Mouse (Mus musculus): ENCODE measurements around the gene Tuba3b. TPM values are rescaled to one million over a fixed set of nuclear protein-coding genes. Genes with fewer than 3 reads are reported as not detected.

Gene Tuba3b
- polyA plus RNA-seq, 1 experiment from 2014 or later, result not detected

DNA sequence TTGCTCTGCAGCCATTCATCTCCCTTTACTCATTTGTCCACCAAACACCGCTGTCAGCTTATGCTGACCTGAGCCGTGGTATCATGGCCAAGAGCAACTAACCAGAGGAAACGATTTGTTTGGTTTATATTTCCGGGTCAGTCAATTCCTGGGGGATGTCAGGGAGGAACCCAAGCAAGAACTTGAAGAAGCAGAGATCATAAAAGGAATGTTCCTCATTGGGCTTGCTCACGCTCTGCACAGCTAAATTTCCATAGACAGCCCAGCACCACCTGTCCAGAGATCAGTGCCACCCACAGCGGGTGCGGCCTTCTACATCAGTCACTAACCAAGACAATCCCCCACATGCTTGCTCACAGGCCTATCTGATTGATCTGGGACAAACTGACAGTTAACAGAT, 1.3 kb upstream of the Tuba3b start, which contains the start of gene Lmntd1:
Gene Lmntd1, minus strand, starts transcription at position 101 of the 400 bp plus-strand sequence.
- Histone ChIP-seq H3K4me1 (no peaks in the 10 kb centered on the region), H3K27me3 (ENCODE audit: low read depth, poor library complexity, severe bottlenecking) (no peaks in the 10 kb centered on the region), H3K36me3 (no peaks in the 10 kb centered on the region), H3K27ac (replicated peaks) (no peak within 1 kb of the TSS), H3K4me3 (no peak within 1 kb of the TSS), H3K9me3 (replicated peaks) (no peaks in the 10 kb centered on the region)
- no peak for DNase-seq (ENCODE audit: low spot score)
- 89% methylated on average over 7 of the region's 7 CpGs for WGBS

DNA sequence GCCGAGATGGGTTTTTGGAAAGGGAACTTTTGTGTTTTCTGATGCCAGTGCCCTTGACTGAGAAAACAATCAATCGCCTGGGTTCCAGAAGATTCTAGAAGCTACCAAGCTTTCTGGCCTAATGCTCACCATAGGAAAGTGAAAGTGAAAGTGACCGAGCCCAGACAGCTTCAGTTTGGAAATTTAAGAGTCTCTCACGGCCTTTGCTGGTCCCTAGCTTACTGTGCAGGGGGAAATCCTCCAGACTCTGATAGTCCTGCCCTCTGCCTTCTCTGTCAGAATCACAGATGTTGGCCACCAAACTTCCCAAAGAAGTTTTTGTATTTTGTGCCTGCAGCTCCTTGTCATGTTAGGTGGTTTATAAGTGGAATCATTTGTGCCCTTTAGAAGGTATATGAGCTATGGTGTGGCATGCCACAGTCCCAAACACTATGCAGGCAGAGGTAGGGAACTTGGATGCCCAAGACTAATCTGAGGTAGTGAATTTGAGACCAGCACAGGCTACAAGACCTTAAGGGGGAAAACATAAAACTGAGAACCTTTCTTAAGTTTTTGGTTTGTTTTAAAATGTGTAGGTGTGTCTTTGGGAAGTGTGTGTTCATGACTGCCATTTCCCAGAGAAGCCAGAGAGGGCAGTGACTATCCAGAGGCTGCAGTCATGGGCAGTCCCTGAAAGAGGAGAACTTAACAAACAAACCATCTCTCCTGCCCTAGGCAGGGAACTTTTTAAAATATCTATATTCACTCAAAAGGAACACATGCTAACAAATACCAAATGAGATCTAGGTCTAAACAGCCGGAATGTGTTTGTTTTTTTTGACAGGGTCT, 1.1 kb downstream of the Tuba3b start:
- WGBS, result 90% methylated on average over 5 of the region's 5 CpGs
- no peak for DNase-seq (ENCODE audit: low spot score)
- no peaks in the 10 kb centered on the region for H3K4me1 ChIP-seq
- no peak overlapping the region for H3K27ac ChIP-seq (replicated peaks)
- H3K36me3 ChIP-seq, result no peaks in the 10 kb centered on the region
- no peaks in the 10 kb centered on the region for H3K9me3 ChIP-seq (replicated peaks)
- no peak overlapping the region for H3K4me3 ChIP-seq
- H3K27me3 ChIP-seq (ENCODE audit: low read depth, poor library complexity, severe bottlenecking), result no peaks in the 10 kb centered on the region

DNA sequence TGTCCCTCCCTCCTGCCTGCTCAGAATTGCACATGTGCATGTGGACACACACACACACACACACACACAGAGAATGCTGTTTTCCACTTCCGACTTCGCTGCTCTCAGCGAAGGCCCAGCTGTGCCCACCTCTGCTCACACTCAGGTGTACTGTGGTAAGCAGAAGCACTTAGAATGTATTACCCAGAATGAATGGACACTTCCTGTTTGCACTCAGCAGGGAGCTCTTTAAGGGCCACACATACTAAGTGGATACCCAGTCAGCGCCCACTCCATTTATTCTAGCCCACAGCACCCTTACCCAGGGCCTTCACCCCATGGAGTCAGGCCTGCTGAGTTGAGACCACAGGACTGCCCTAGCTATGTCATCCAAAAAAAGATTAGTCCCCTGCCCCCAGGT, 7.6 kb downstream of the Tuba3b start:
- Histone ChIP-seq H3K36me3 (no peaks in the 10 kb centered on the region), H3K9me3 (replicated peaks) (no peaks in the 10 kb centered on the region), H3K27me3 (ENCODE audit: low read depth, poor library complexity, severe bottlenecking) (no peaks in the 10 kb centered on the region), H3K27ac (replicated peaks) (no peak overlapping the region), H3K4me3 (no peak overlapping the region), H3K4me1 (no peaks in the 10 kb centered on the region)
- no peak for DNase-seq (ENCODE audit: low spot score)
- WGBS, result 92% methylated on average over 4 of the region's 4 CpGs

DNA sequence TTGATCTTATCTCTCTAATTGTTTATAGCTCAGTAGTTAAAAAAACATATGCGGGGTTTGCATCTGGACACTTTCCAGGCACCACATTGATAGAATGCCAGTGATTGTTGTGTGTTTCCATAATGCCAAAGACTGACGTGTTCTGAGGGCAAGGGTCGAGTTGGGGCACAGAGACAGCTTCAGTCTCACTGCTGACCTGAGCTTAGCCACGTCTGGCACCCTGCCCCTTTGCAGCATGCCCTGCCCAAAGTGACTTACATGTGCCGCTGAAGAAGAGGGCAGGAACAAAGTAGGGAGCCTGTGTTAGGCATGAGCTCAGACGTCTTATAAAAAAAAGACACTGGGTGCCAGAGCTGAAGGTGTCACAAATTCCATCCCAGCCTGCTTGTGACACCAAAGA, 14.7 kb downstream of the Tuba3b start:
- Histone ChIP-seq H3K4me3 (no peak overlapping the region), H3K27ac (replicated peaks) (no peak overlapping the region), H3K4me1 (no peaks in the 10 kb centered on the region; the same call in 1 of the 2 replicates), H3K36me3 (no peaks in the 10 kb centered on the region), H3K9me3 (replicated peaks) (0 out of 2 replicates have a peak, but pooled peaks cover 3% of the 10 kb centered on the region), H3K27me3 (ENCODE audit: low read depth, poor library complexity, severe bottlenecking) (no peaks in the 10 kb centered on the region)
- 76% methylated on average over 6 of the region's 6 CpGs for WGBS
- no peak for DNase-seq (ENCODE audit: low spot score)

GRCm38 (mm10) chr6:145634454-145634853, 18.9 kb downstream of the Tuba3b start:
- H3K9me3 ChIP-seq (replicated peaks), result peaks cover 3% of the 10 kb centered on the region; the same call in 1 of the 2 replicates
- H3K4me1 ChIP-seq, result no peaks in the 10 kb centered on the region; the same call in 1 of the 2 replicates
- H3K36me3 ChIP-seq, result no peaks in the 10 kb centered on the region
- no peak for DNase-seq (ENCODE audit: low spot score)
- H3K27ac ChIP-seq (replicated peaks), result no peak overlapping the region
- WGBS, result 88% methylated on average over 2 of the region's 2 CpGs
- H3K4me3 ChIP-seq, result no peak overlapping the region
- H3K27me3 ChIP-seq (ENCODE audit: low read depth, poor library complexity, severe bottlenecking), result no peaks in the 10 kb centered on the region

- WGBS, result 88% methylated on average over 4 of the region's 4 CpGs
- Histone ChIP-seq H3K27ac (replicated peaks) (no peak overlapping the region), H3K9me3 (replicated peaks) (peaks cover 3% of the 10 kb centered on the region; the same call in 1 of the 2 replicates), H3K27me3 (ENCODE audit: low read depth, poor library complexity, severe bottlenecking) (no peaks in the 10 kb centered on the region), H3K36me3 (no peaks in the 10 kb centered on the region), H3K4me1 (no peaks in the 10 kb centered on the region; the same call in 1 of the 2 replicates), H3K4me3 (no peak overlapping the region)
- DNase-seq (ENCODE audit: low spot score), result no peak
Measured at GRCm38 (mm10) chr6:145636682-145637081, 21.1 kb downstream of the Tuba3b start.

DNA sequence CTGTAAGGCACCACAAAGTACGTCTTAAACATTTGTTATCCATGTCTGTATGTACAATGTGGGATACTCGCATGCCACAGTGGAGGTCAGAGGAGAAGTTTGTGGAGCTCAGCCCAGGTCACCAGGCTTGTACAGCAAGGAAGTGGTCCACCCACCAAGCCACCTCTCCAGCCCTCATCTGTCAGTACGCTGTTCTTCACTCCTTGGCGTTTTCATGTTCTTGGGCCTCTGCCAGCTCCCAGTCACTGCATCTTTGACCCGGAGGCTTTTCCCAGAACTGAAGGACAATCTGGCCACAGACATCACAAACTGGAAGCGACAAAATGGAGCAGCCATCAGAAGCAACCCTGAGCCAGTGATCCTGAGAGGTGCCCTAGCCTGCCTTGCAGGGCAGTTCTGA, 22.7 kb downstream of the Tuba3b start:
- no peak for DNase-seq (ENCODE audit: low spot score)
- no peaks in the 10 kb centered on the region; the same call in 1 of the 2 replicates for H3K4me1 ChIP-seq
- no peaks in the 10 kb centered on the region for H3K36me3 ChIP-seq
- no peak overlapping the region for H3K4me3 ChIP-seq
- H3K9me3 ChIP-seq (replicated peaks), result no peaks in the 10 kb centered on the region; the same call in 1 of the 2 replicates
- WGBS, result 95% methylated on average over 6 of the region's 6 CpGs
- no peak overlapping the region for H3K27ac ChIP-seq (replicated peaks)
- no peaks in the 10 kb centered on the region for H3K27me3 ChIP-seq (ENCODE audit: low read depth, poor library complexity, severe bottlenecking)

DNA sequence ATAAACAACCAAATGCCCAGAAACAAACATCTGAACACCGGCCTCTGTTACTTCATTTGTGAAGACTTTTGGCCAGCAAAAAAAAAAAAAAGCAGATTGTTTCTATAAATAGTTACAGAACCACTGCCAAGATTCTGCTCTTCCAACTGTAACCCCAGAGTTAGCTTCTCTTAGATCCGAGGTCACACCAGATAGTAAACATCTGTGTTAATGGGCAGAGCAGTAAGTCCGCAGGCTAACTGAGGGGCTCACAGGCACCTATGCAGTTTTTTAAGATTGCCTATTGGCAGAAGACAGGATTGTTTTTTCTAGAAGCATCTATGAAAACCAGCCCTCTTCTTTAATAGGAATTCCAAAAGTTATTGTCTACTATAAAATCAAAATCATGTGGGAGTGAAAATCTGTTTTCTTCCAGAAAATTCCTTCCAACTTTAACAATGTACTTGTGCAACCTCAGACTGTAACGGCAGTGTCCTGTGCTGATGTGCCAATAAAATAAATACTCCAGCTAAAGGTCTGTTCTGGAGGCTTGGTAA, 25.5 kb downstream of the Tuba3b start:
- Histone ChIP-seq H3K36me3 (no peaks in the 10 kb centered on the region), H3K27me3 (ENCODE audit: low read depth, poor library complexity, severe bottlenecking) (no peaks in the 10 kb centered on the region), H3K4me1 (no peaks in the 10 kb centered on the region), H3K9me3 (replicated peaks) (no peaks in the 10 kb centered on the region; the same call in 1 of the 2 replicates), H3K4me3 (no peak overlapping the region), H3K27ac (replicated peaks) (no peak overlapping the region)
- DNase-seq (ENCODE audit: low spot score), result no peak
- 93% methylated on average over 4 of the region's 4 CpGs for WGBS

DNA sequence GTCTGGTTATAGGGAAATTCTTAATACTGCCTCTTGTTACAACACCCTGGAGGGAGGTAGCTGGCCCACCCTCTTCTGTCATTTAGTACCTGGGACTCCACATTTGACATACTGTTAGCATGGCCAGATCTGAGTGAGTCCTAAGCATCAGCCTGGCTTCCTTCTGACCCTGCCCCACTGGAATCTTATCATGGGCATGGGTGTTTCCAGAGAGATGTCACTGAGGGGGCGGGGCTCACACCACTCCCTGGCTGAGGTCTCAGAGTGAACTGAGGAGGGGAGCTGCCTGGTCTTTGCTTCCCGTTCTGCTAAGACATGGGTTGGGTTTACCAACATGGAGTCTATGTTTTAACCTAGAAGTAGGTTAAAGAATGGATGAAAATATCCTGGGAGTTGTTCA, 36.4 kb downstream of the Tuba3b start:
- Histone ChIP-seq H3K27ac (replicated peaks) (no peak overlapping the region), H3K36me3 (no peaks in the 10 kb centered on the region), H3K9me3 (replicated peaks) (no peaks in the 10 kb centered on the region; the same call in 1 of the 2 replicates), H3K4me3 (no peak overlapping the region), H3K4me1 (peaks cover 8% of the 10 kb centered on the region; the same call in 1 of the 2 replicates), H3K27me3 (ENCODE audit: low read depth, poor library complexity, severe bottlenecking) (no peaks in the 10 kb centered on the region)
- WGBS, result 75% methylated on average over 2 of the region's 2 CpGs
- no peak for DNase-seq (ENCODE audit: low spot score)

GRCm38 (mm10) chr6:145652986-145653385, 37.4 kb downstream of the Tuba3b start:
- H3K27ac ChIP-seq (replicated peaks), result peak overlapping the region; percentile 46; the same call in 1 of the 2 replicates
- H3K36me3 ChIP-seq, result no peaks in the 10 kb centered on the region
- no peaks in the 10 kb centered on the region for H3K27me3 ChIP-seq (ENCODE audit: low read depth, poor library complexity, severe bottlenecking)
- WGBS, result 79% methylated on average over 5 of the region's 5 CpGs
- peaks cover 8% of the 10 kb centered on the region; the same call in 1 of the 2 replicates for H3K4me1 ChIP-seq
- DNase-seq (ENCODE audit: low spot score), result no peak
- no peaks in the 10 kb centered on the region; the same call in 1 of the 2 replicates for H3K9me3 ChIP-seq (replicated peaks)
- H3K4me3 ChIP-seq, result no peak overlapping the region

DNA sequence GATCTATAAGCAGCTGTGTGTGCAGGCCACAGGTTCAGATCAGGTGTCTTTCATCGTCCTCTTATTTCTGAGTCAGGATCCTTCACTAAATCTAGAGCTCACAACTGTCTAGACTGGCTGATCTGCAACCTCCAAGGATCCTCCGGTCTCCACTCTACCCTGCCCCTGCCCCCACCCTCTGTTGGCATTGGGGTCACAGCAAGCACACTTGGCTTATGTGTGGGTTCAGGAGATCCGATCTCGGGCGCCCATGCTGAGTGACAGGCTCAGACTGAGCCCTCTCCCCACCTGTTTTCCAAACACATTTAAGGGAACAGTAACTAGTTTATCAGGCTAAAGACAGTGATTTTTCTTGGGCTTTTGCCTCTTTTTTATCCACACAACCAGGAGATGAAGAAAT, 38.1 kb downstream of the Tuba3b start:
- Histone ChIP-seq H3K9me3 (replicated peaks) (no peaks in the 10 kb centered on the region; the same call in 1 of the 2 replicates), H3K4me1 (peaks cover 8% of the 10 kb centered on the region; the same call in 1 of the 2 replicates), H3K36me3 (no peaks in the 10 kb centered on the region), H3K4me3 (no peak overlapping the region), H3K27me3 (ENCODE audit: low read depth, poor library complexity, severe bottlenecking) (no peaks in the 10 kb centered on the region), H3K27ac (replicated peaks) (0 out of 2 replicates have a peak overlapping the region, but pooled peaks have one; percentile 57)
- DNase-seq (ENCODE audit: low spot score), result no peak
- 85% methylated on average over 5 of the region's 5 CpGs for WGBS

DNA sequence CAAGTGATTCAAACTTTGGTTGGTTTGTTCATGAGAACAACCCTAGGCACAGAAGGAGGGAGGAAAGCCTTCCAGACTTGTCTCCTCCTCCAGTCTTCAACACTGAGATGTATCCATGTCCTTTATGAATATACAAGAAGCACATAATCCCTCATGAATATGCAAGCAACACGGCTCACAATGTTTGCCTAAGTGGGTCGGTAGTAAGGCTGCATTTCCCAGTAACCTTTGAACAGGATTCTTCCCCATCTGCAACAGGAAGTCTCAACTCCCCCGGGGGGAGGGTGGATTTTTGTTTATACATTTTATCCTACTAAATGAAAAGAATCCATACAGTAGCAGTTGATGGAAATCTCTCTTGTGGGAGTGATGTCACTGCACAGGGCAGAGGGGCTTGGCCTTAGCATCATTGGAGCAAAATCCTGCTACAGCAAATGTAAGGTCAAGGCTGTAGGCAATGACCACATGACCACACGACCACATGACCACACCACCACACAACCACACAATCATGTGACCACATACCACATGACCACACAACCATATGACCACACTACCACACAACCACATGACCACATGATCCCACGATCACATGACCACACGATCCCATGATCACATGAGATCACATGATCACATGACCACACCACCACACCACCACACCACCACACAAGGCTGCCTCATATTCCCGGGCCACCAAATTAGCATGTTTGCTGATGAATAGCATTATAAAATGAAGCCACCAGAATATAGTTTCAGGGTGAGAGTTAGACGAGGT, 38.7 kb downstream of the Tuba3b start:
- Histone ChIP-seq H3K4me1 (peaks cover 8% of the 10 kb centered on the region; the same call in 1 of the 2 replicates), H3K9me3 (replicated peaks) (no peaks in the 10 kb centered on the region; the same call in 1 of the 2 replicates), H3K27me3 (ENCODE audit: low read depth, poor library complexity, severe bottlenecking) (no peaks in the 10 kb centered on the region), H3K36me3 (no peaks in the 10 kb centered on the region), H3K4me3 (no peak overlapping the region), H3K27ac (replicated peaks) (no peak overlapping the region)
- WGBS, result 85% methylated on average over 8 of the region's 8 CpGs
- DNase-seq (ENCODE audit: low spot score), result no peak
